Mouse (Mus musculus) heart, postnatal 4 days (tissue): ENCODE results near the gene Chst1. TPM values are rescaled to one million over a fixed set of nuclear protein-coding genes. Genes with fewer than 3 reads are reported as not detected.

Experiments used
- DNase-seq: peaks from one replicate; pipeline ENCODE4 v3.0.0; 2021
- total RNA-seq, 2 experiments: library from RNA; stranded (reverse); gene quantifications; 2 replicates each; pipeline ENCODE4 v1.2.3; 2021

Gene Chst1
- 1 to 10 TPM; 3.9 to 4.8 TPM for total RNA-seq

DNA sequence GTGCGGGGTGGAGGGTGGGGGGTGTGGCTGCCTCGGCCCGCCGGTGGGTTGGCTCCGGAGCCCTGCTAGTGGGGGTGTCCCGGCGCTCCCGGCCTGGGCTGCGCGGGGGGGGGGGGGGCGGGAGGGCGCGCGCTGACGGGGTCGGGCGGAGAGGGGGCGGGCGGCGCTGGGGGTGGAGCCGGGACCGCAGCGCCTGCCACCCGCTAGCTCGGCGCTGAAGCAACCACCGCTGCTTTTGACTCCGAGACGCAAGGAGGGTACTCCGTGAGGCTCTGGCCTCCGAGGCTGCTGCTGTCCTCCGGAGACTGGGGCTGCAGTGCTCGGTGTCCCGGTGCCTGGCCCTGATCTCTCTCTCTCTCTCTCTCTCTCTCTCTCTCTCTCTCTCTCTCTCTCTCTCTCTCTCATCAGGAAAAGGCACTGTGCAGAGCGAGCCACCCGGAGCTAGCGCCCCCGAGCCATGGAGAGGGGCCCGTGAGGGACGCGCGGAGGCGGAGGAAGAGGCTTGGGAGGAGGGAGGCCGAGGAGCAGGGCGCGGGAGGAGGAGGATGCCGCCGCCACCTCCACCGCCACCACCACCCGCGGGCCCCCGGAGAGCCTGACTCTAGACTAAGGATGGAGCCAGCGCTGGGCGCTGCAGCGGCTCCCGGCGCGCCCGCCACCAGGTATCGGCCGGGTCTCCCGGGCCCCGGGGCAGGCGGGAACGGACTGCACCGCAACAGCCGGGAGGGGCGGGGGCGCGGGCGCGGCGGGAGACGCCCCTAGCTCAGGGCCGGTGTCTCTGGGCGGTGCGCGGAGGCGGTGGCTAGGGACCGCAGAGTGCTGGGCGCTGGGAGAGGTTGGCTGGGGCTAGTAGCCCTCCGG is at the start of gene Chst1:
Gene Chst1 (plus strand): TSS at position 221 of the 861 bp plus-strand sequence.
- DNase-seq: peak; percentile 47

- no peak for DNase-seq
These were observed 49.5 kb upstream of the Chst1 start for GRCm38 (mm10) chr2:92550051-92550450.

- DNase-seq: no peak
These were observed 45.0 kb upstream of the Chst1 start for GRCm38 (mm10) chr2:92554536-92554935.

- DNase-seq: no peak
These were observed 36.6 kb upstream of the Chst1 start for GRCm38 (mm10) chr2:92562930-92563329.

GRCm38 (mm10) chr2:92570623-92571022 is 28.9 kb upstream of the Chst1 start:
- DNase-seq: no peak

DNA sequence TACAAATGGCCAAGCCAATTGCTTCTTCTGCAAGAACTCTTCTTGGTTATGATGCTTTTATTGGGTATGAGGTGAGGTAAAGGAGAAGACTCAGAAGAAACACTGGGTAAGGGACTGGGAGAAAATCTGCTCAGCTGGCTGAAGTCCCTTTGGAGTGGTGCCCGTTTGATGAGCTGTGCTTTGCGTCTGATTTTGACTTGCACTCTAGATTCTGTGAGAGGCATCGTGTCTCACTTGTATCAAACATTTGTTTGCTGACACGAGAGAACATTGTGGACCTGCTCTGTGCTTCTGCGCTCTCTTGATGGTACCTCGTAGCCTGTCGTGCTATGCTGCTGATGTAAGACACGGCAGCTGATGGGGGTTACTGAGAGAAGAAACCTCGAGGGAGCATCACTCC is 21.7 kb upstream of the Chst1 start:
- no peak for DNase-seq

DNA sequence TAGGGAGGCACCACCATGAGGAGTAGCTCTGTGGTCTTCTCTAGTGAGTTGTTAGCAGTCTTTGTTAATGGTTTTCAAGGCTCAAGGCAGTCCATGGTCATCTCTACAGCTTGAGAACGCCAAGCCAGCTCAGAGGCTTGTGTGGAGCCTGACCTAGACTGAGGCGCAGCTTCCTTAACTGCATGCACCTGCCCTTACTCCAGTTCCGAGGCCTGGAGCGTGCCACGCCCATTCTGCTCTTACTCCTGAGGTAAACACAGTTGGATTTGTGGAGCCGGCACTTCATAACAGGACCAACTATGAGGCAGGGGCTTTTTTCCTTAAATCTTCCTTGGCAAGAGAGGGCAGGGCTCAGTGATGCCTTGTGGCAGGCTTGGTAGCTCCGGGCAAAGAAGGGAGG is 18.2 kb upstream of the Chst1 start:
- DNase-seq: no peak

- no peak for DNase-seq
These were observed 16.9 kb upstream of the Chst1 start for GRCm38 (mm10) chr2:92582596-92582995.

DNA sequence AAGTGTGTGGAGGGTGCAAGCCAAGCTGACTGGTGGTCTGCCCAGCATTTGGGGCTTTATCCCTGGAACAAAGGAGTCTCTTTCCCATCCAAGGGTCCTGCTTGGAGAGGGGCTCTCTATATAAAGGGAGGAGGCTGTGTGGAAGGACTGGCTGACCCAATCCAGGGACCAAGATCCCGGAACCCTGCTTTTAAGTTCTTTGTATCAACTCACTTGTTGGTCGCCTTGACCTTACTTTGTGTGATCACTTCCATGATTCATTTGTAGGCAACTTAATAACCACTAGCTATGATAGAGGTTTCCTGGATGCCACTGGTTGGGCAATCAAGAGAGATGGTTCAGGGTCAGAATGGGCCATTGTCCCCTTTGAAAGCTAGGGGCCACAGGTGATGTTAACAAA is 11.7 kb upstream of the Chst1 start:
- DNase-seq: no peak

DNA sequence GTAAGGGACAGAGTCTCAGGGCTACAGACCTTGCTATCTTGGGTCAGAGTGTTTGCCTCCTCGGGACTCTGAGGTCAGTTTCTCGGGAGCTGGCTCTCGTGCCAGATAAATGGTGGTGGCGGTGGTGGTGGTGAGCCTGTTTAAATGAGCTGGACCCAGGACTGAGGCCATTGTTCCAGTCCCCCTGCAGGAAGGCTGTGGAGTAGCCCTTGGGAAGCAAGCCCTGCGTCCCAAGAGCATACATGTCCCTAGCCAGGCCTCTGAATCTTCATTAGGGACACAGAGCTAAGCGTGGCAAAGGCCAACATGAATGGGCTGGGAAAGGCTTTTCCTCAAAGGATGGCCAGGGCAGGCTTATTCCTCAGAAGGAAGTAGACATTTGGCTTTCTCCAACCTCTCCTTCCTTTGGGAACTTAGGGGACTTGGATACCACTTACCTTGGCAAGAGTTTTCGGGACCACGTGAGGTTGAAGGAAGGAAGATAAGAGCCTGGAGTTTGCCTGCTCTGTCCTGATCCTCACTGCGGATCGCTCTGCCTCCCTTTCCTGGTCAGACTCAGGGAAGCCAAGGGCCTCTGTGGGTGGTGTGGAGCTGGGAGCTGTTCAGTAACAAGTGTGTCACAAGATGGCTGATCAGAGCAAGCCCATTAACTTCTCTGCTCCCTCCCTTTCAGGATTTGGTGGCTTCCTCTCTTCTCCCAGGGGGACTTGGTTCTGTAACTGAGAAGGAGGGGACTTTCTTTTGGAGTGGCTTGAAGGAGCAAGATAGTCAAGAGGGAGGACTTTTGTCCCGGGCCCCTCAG is 4.4 kb upstream of the Chst1 start:
- DNase-seq: no peak

- DNase-seq: no peak
These were observed 2.2 kb upstream of the Chst1 start for GRCm38 (mm10) chr2:92597291-92597690.

GRCm38 (mm10) chr2:92598941-92599486 is 493 bp upstream of the Chst1 start:
- no peak for DNase-seq

GRCm38 (mm10) chr2:92600348-92600670 is 802 bp downstream of the Chst1 start:
- DNase-seq: no peak

GRCm38 (mm10) chr2:92601246-92601645 is 1.7 kb downstream of the Chst1 start:
- no peak for DNase-seq

GRCm38 (mm10) chr2:92602073-92602472 is 2.6 kb downstream of the Chst1 start:
- no peak for DNase-seq

DNA sequence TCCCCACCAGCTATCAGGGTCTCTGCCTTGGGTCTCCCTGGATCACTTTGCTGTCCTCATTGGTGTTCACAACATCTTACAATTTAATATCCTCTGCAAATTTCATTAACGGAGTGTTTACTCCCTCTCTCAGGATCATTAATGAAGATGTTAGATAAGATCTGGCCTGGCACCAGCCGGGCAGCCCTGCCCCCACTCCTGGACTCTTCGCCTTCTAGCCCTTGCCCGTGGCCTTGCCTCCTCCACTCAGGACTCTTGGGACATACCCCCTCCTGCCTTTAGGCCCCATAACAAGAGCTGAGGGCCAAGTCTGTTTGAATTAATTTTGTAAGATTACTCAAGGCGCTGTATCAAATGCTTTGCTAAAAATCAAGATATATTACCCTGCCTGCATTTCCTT is 4.1 kb downstream of the Chst1 start:
- no peak for DNase-seq

DNA sequence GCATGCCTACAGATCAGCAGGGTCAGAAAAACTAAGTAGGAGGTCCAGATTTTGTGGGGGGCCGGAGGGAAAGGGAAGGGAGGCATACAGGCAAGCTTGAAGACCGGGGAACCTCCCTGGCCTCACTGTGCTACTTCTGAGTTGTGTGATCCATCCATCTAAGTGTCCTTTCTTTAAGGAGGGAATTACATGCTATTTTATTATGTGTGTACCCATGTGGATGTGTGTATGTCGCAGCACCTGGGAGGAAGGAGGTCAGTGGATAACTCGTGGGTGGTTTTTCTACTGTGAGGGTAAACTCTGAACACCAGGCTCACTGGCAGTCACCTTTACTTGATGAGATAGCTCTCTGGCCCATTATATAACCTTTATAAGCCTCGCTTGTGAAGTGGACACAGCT is 5.1 kb downstream of the Chst1 start:
- DNase-seq: no peak

GRCm38 (mm10) chr2:92605995-92606394 is 6.5 kb downstream of the Chst1 start:
- DNase-seq: peak; percentile 43

DNA sequence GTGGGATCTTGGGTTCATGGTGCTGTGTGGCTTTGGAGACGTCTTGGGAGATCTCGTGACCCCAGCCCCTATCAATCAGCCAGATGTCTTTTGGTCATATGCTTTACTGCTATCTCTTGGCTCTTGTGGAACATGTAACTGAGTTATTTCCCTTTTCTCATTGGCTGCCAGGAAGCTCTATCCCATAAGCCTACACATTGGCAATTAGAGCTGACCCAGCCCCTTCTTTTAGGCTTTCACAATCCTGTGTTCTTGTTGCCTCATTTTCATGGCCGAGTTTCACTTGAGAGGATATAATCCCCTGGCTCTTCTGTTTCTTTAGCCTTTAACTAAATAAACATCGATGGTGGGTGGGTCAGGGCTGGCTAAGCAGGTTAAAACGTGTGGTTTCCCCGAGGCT is 7.6 kb downstream of the Chst1 start:
- no peak for DNase-seq

DNA sequence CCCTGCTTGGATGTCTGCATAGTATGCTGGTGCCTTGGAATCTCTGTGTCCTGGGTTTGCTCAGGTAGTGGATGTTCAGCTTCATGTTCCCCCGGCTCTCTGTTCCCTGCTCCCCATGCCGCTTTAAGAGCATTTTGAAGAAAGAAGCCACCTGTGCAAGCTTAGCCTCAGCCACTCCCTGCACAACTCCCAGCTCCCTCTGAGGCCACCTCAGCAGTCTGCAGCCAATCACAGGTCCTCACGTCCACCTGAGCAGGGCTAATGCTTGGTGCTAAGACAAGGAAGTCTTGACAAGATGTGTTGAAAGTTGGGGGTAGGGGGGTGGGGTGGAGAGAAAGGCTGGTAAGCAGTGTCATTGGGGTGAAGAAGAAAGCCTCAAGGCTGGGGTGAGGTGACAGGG is 8.1 kb downstream of the Chst1 start:
- DNase-seq: no peak

- no peak for DNase-seq
These were observed 8.6 kb downstream of the Chst1 start for GRCm38 (mm10) chr2:92608013-92608619.

GRCm38 (mm10) chr2:92608810-92609581 is 9.5 kb downstream of the Chst1 start:
- peak; percentile 64 for DNase-seq
